Mouse (Mus musculus) erythroblast, embryonic 14.5 days (primary cell): ENCODE results near the gene Gas6. TPM values are rescaled to one million over a fixed set of nuclear protein-coding genes. Genes with fewer than 3 reads are reported as not detected.

Experiments
- H3K27me3 ChIP-seq: 2 replicates; pipeline ENCODE4 v1.6.1; 2012; ENCODE audit warnings: inconsistent platforms; ENCODE audit not compliant: control insufficient read depth
- H3K36me3 ChIP-seq: 2 replicates; pipeline ENCODE4 v1.6.1; 2012; ENCODE audit warnings: mild to moderate bottlenecking, inconsistent platforms; ENCODE audit not compliant: control insufficient read depth
- H3K4me1 ChIP-seq: 2 replicates; pipeline ENCODE4 v1.6.1; 2012; ENCODE audit warnings: inconsistent platforms; ENCODE audit not compliant: control insufficient read depth
- H3K4me3 ChIP-seq: replicated peaks from 2 replicates; pipeline ENCODE3; 2012; ENCODE audit warnings: moderate library complexity, mild to moderate bottlenecking, inconsistent platforms
- H3K9me3 ChIP-seq: 2 replicates; pipeline ENCODE4 v1.6.1; 2012; ENCODE audit warnings: low read length, inconsistent platforms, mixed read lengths; ENCODE audit not compliant: control insufficient read depth
- GATA1 ChIP-seq: IDR thresholded peaks from 2 replicates; pipeline ENCODE4 v1.6.1; 2012; ENCODE audit warnings: low read length, inconsistent platforms, mixed read lengths
- TAL1 ChIP-seq: IDR thresholded peaks from 3 replicates; pipeline ENCODE4 v1.6.1; 2012; ENCODE audit warnings: low read length, inconsistent platforms, mixed read lengths
- polyA plus RNA-seq: library from polyadenylated mRNA; stranded (reverse); fragments of >175 nt; gene quantifications from 2 replicates; pipeline ENCODE4 v1.2.3, GENCODE M21; 2012

The Gas6 gene
- polyA plus RNA-seq, 1 experiment, result 0.04 TPM

DNA sequence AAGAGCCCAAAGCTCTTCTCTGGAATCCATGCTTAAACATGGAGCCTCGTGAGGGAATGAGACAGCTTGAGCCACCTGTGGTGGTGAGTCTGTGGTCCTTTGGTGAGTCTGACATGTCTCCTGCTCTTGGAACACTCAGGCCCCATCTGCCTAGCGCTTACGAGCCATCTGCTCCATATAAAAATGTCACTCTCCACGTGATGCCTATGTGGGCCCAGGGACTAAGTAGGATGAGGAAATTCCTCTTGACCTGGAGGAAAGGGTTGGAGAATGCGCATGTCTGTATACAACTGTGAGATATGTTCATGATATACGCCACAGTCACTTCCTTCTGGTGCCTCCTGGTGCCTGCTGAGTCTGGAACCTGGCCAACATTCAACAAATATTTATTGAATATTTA, 18.4 kb upstream of the Gas6 start:
- no peaks in the 10 kb centered on the region for H3K36me3 ChIP-seq

DNA sequence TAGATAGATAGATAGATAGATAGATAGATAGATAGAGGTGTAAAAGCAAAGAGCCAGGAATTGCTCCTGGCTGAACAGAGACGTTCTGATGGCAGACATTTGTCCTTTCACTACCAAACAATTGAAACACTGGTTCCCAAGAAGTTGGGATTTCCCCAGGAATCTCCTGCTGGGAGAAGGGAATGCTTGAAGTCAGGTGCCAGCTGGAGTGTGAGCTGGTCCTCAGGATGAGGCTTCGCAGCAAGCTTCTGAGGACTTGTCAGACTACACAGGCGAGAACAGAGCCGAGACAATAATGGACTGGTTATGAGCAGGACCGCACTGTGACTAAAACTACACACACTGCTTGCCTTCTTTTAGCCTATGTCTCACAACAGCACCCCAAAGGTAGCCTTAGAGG, 17.7 kb upstream of the Gas6 start:
- TF ChIP-seq TAL1 (no peak), GATA1 (no peak)
- Histone ChIP-seq H3K4me3 (no peak overlapping the region), H3K9me3 (no peaks in the 10 kb centered on the region), H3K4me1 (no peaks in the 10 kb centered on the region), H3K36me3 (no peaks in the 10 kb centered on the region), H3K27me3 (no peaks in the 10 kb centered on the region)

More for the DNA sequence above, 18.4 kb upstream of the Gas6 start:
- Histone ChIP-seq H3K4me1 (no peaks in the 10 kb centered on the region), H3K27me3 (no peaks in the 10 kb centered on the region), H3K9me3 (no peaks in the 10 kb centered on the region), H3K4me3 (no peak overlapping the region)
- TF ChIP-seq TAL1 (no peak), GATA1 (no peak)

DNA sequence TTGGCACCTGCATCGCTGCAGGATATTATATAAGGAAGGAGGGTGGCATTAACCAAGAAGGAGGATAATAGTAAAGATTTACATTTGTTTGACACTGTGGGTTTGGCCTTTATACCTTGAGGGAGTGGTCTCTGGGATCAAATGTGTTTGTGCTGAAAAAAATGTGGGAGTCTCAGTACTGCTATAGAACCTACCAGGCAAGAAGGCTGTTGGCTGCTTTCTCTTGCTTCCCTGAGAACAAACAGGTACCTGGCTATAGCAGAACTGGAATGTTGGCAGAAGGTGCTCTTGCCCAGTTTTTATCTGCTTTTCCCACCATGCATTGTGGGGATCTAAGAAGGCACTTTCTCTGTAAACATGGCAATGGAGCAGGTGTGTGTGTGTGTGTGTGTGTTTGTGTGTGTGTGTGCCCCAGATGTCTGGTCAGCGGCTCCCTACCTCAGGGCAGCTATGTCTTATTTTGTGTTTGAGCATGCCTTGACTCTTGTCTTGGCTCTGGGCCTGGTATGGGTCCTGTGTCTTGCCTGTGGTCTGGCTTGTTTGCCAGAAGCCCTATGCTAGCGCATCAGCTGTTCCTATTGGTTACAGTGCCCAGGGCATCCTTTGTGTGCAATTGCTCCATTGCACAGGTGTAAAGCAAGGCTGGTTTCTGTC, 13.1 kb upstream of the Gas6 start:
- TF ChIP-seq GATA1 (no peak), TAL1 (no peak)
- H3K9me3 ChIP-seq, result no peaks in the 10 kb centered on the region
- H3K4me1 ChIP-seq, result no peaks in the 10 kb centered on the region
- H3K27me3 ChIP-seq, result no peaks in the 10 kb centered on the region
- no peaks in the 10 kb centered on the region for H3K36me3 ChIP-seq
- no peak overlapping the region for H3K4me3 ChIP-seq

DNA sequence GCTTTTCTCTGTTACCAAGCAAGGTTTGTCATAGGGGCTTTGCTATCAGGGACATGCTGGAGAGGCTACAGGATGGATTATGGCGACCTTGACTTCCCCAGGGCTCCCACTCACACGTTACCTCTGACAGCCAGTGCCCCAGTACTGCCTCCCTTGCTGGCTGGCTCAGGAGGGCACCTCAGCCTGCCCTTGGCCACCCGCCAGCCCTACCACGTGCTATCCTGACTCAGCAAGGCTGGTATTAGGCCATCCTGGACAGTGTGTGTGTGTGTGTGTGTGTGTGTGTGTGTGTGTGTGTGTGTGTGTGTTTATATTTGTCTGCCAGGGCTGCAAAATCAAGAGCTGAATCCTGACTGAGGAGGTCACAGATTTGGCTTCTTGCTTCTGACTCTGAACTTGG, 12.6 kb upstream of the Gas6 start:
- Histone ChIP-seq H3K36me3 (no peaks in the 10 kb centered on the region), H3K27me3 (no peaks in the 10 kb centered on the region), H3K4me3 (no peak overlapping the region), H3K4me1 (no peaks in the 10 kb centered on the region), H3K9me3 (no peaks in the 10 kb centered on the region)
- TF ChIP-seq GATA1, result no peak
- no peak for TF ChIP-seq TAL1

DNA sequence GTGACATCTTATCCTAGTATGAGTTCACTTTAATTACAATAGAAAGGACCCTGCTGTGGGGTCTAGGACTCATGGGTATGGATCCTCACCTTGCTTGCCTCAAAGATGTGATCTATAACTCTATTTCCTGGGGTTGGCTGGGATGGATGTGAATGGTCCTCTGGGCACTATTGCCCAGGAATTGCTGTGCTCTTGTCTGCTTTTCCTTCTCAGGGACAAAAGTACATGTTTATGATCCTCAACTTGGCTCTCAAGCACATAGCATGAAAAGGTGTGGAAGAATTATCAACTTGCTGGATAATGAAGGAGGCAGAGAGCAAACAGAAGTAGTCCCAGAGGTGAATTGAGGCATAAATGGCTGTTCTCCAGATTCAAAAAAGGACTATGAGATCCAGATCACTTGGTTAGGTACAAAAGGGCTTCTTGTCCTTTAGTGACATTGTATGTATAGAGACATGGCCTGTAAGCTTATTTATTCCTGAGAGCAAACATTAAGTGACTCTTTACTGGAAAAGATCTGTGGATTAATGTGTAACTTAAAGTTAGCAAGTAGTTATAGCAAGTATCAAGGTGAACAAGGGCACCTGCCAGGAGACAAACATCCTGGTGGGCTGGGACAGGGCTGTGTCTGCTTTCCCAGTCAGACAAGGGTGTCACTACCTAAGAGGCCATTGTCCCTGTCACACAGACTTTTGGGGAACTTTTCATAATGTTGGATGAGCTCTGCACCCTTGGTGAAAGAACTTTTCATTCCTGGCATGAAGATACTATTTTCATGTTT, 10.8 kb upstream of the Gas6 start:
- no peaks in the 10 kb centered on the region for H3K27me3 ChIP-seq
- H3K9me3 ChIP-seq, result no peaks in the 10 kb centered on the region
- TF ChIP-seq GATA1 (no peak), TAL1 (no peak)
- no peaks in the 10 kb centered on the region for H3K4me1 ChIP-seq
- no peaks in the 10 kb centered on the region for H3K36me3 ChIP-seq
- no peak overlapping the region for H3K4me3 ChIP-seq

DNA sequence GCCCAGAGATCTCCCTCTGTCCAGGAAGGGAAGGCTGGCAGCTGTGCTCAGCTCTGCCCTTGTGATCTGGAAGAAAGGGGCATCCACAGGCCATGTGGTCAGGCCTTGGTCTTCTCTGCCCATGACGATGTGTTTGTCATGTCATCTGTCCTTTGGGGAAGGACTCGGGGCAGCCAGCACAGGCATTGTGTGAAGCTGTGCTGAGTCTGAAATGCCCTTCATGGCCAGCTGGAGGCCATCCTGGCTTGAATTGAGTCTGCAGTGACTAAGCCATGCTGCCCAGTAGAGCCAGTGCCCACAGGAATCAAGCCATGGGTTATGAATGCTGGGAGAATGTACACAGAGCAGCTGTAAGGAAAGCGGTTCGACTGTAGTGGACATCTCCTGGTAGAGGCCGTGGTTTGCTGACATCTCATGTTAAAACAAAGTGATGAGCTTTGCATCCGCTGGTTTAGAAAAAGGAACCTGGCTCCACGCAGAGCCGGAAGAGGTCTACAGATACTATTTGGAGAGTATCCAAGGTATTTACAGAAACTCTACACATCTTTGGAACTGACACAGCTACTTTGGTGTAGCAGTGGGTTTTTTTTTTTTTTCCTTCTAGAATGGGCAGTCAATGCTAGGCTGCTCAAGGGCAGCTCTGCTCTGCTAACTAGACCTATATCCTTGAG, 9.8 kb upstream of the Gas6 start:
- no peaks in the 10 kb centered on the region for H3K27me3 ChIP-seq
- H3K9me3 ChIP-seq, result no peaks in the 10 kb centered on the region
- no peak overlapping the region for H3K4me3 ChIP-seq
- no peaks in the 10 kb centered on the region for H3K36me3 ChIP-seq
- TF ChIP-seq TAL1, result no peak
- TF ChIP-seq GATA1, result no peak
- no peaks in the 10 kb centered on the region for H3K4me1 ChIP-seq

DNA sequence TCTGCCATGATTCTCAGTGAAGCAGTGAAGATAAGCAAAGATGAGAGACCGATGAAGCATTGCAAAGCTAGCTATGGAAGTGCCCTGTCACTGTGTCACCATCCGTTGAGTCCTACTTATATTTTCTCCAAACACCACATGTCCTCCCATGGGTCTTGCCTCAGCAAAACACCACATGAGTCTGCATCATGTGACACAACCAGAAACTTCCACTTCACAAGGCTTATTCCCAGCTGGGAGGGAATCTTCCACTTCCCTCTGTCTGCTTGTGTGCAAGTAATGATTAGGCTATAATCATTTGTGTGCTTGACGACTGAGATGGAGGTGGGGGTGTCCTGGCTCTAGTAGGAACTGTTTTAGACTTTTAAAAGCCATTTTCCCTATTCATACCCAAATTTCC, 6.9 kb upstream of the Gas6 start:
- Histone ChIP-seq H3K27me3 (no peaks in the 10 kb centered on the region), H3K4me1 (no peaks in the 10 kb centered on the region), H3K36me3 (no peaks in the 10 kb centered on the region), H3K4me3 (no peak overlapping the region), H3K9me3 (no peaks in the 10 kb centered on the region)
- TF ChIP-seq GATA1 (no peak), TAL1 (no peak)

DNA sequence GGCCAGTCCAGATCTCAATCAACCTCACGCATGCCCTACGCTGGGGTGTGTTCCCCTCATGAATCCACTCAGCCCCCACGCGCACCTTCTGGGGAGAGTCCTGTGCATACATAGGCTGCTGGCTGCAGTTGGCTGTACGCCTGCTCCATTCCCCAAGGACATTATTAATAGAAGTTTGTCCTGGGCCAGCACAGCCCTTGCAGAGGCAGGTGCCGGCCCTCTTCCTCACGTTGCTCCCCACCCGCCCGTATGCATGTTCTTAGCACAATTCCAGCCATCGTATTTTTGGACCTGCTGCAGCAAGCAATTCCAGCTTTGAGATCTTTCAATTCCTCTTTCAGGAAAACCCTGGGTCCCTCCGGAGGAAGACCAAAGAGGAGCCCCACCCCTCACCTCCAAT, 1.3 kb downstream of the Gas6 start:
- Histone ChIP-seq H3K9me3 (no peaks in the 10 kb centered on the region; the same call in 1 of the 2 replicates), H3K4me3 (no peak overlapping the region), H3K36me3 (no peaks in the 10 kb centered on the region), H3K4me1 (peaks cover 5% of the 10 kb centered on the region), H3K27me3 (peaks cover 44% of the 10 kb centered on the region)
- TF ChIP-seq GATA1 (no peak), TAL1 (no peak)
